24 mouse cellular contexts compared by ENCODE assay signal in the genomic region with DNA sequence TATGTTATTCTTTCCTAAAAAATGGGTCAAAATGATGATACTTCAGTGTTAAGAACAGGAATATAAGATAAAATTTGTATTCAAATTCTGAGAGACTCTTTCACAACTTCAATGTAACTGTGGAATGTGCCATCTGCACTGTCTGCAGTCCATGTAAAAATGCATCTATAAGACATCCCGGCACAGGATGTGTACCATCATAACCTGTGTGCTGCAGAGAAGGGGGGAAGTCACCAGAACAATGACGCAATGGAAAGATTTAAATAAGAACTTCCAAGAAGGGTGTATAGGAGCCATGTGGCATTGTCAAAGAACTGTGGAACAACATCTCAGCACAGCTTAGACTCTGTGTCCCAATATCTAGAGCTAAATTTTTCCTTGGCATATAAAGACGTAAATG.
"Had no signal": no experiment of that assay in that cellular context is flagged by ENCODE, and none has a peak within 500 bp of the region (broad histone marks: within the 10 kb centered on the region; RNA-seq: fewer than 3 reads in every experiment).

No protein-coding gene starts in this region.

- H3K36me3 ChIP-seq: kidney, embryonic 15.5 days; limb, embryonic 12.5 days; limb, embryonic 15.5 days; liver, embryonic 15.5 days; lung, embryonic 15.5 days; midbrain, embryonic 10.5 days; midbrain, embryonic 13.5 days; neural tube, embryonic 13.5 days; stomach, embryonic 15.5 days had no signal

- H3K4me2 ChIP-seq: kidney, embryonic 15.5 days; limb, embryonic 12.5 days; limb, embryonic 15.5 days; liver, embryonic 11.5 days; liver, embryonic 15.5 days; lung, embryonic 15.5 days; midbrain, embryonic 13.5 days; neural tube, embryonic 13.5 days; stomach, embryonic 15.5 days had no signal

- ATAC-seq: midbrain, embryonic 13.5 days; midbrain, embryonic 16.5 days had no signal

- H3K27me3 ChIP-seq: kidney, embryonic 15.5 days; limb, embryonic 12.5 days; limb, embryonic 15.5 days; liver, embryonic 15.5 days; lung, embryonic 15.5 days; megakaryocyte, embryonic 14.5 days; midbrain, embryonic 13.5 days; neural tube, embryonic 13.5 days; stomach, embryonic 15.5 days had no signal

- H3K4me3 ChIP-seq: kidney, embryonic 15.5 days; limb, embryonic 12.5 days; limb, embryonic 15.5 days; liver, embryonic 15.5 days; lung, embryonic 15.5 days; megakaryocyte, embryonic 14.5 days; midbrain, embryonic 10.5 days; midbrain, embryonic 13.5 days; myocyte; neural tube, embryonic 13.5 days; stomach, embryonic 15.5 days had no signal

- H3K9ac ChIP-seq: kidney, embryonic 15.5 days; limb, embryonic 12.5 days; limb, embryonic 15.5 days; liver, embryonic 15.5 days; lung, embryonic 15.5 days; midbrain, embryonic 13.5 days; neural tube, embryonic 13.5 days; stomach, embryonic 15.5 days had no signal

- DNase-seq: kidney, adult 11 months; kidney, adult 8-10 months; kidney, postnatal 10 days; kidney, postnatal 36 days; layer of hippocampus, postnatal 36 days; lung, adult 18-20 months; lung, postnatal 10 days; lung, postnatal 36 days; retina, postnatal 1 day; thymus, adult 18-20 months; thymus, postnatal 36 days had no signal

- H3K9me3 ChIP-seq: kidney, embryonic 15.5 days; limb, embryonic 12.5 days; limb, embryonic 15.5 days; liver, embryonic 15.5 days; lung, embryonic 15.5 days; midbrain, embryonic 10.5 days; midbrain, embryonic 13.5 days; neural tube, embryonic 13.5 days; stomach, embryonic 15.5 days had no signal

- H3K4me1 ChIP-seq: kidney, embryonic 15.5 days; limb, embryonic 12.5 days; limb, embryonic 15.5 days; liver, embryonic 15.5 days; lung, embryonic 15.5 days; megakaryocyte, embryonic 14.5 days; midbrain, embryonic 10.5 days; midbrain, embryonic 13.5 days; neural tube, embryonic 13.5 days; stomach, embryonic 15.5 days had no signal

- H3K27ac ChIP-seq: kidney, embryonic 15.5 days; limb, embryonic 12.5 days; limb, embryonic 15.5 days; liver, embryonic 15.5 days; lung, embryonic 15.5 days; midbrain, embryonic 10.5 days; midbrain, embryonic 13.5 days; neural tube, embryonic 13.5 days; stomach, embryonic 15.5 days had no signal
